Mouse (Mus musculus) fibroblast of lung, adult 2 months (primary cell): ENCODE measurements around the gene Banp.

ENCODE experiments used
- DNase-seq: peaks from one replicate; pipeline ENCODE4 v3.0.0-alpha.2; 2011; ENCODE audit warnings: low read depth

Banp gene

DNA sequence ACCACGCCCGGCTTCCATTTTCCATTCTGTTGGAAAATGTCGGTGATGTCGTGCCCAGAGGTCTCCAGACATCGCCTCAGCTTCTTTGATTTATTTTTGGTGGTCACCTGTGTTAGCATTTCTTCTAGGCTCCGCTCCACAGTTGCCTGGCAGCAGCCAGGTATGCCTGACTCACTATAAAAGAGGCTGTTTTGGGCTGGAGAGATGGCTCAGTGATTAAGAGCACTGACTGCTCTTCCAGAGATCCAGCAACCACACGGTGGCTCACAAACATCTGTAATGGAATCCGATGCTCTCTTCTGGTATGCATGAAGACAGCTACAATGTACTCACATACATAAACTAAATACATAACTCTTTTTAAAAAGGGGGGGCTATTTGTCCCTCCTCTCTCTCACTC lies 23.3 kb upstream of the Banp start:
- DNase-seq: no peak

DNA sequence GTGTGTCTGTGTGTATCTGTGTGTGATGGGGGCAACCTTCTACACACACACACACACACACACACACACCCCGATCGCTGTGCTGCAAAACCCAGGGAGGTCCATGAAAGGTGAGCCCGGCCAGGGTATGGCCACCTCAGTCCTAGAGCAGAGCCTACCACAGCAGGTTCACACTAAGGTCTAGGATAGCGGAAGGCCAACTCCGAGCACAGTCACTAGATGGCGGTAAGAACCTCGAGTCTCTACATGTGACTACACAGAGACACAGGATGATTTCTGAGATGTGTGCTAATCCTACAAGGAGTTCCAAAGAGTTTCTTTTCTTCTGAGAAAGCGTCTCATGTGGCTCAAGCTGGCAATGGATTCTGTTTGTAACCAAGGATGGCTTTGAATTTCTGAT lies 22.2 kb upstream of the Banp start:
- DNase-seq: no peak

GRCm38 (mm10) chr8:121930047-121930446 lies 19.5 kb upstream of the Banp start:
- DNase-seq: no peak

GRCm38 (mm10) chr8:121931571-121931970 lies 18.0 kb upstream of the Banp start:
- no peak for DNase-seq

DNA sequence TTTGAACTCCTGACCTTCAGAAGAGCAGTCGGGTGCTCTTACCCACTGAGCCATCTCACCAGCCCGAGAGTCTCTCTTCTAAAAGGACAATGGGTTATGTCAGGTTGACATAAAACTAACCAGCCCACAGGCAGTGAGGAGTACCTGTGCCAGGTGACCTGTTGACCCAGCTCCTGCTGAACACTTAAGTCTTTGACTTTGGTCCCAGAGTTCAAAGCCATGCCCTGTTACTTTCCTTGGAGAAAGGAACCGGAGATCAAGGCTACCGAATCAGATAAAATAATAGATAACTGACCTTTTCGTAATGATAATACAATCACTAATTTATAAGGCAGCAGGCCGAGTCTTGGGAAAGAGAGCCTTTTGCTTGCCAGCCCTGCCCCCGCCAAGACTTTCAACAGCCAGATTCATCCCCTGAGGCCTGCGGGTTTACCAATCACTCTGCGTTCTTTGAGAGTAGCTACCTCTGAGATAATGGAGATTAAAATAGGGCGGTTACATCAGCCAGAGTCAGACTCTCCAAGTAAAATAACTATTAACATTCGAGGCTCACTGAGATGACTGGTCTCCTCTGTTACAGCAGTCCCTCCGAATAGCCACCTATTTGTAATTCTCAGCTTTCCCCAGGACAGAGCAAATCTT lies 17.4 kb upstream of the Banp start:
- DNase-seq: peak; percentile 67

DNA sequence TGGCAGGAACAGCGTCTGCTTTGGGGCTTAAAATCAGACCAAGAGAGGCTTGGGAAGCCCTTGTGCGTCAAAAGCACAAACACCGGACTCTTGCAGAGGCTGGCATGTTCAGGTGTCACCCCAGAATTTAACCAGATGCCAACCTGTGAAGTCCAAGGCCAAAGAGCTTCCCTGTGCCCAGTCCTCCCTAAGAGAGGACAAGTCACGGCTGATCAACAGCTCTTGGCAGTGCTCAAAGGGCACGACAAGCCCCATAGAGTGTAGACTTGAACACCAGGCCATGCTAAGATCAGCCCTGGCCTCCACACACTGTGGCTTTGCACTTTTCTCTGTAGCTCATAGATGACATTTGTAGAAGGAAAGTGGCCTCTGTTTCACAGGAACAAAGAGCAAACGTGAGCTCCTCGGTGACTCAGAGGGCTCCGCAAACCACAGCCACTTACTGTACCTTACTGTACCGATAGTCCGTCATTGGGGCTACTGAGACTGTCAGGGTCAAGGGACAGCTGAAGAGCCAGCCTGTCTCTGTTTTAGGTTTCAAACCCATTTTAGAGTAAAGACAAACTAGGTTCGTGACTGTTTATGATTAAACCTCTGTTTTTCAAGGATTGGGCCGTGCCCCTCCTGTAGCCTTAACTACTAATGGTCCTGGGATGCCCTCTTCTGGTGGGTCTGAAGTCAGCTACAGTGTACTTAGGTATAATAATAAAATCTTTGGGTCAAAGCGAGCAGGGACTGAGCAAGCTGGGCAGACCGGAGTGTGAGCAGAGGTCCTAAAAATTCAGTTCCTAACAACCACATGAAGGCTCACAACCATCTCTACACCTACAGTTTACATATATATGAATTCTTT lies 16.7 kb upstream of the Banp start:
- DNase-seq: no peak

DNA sequence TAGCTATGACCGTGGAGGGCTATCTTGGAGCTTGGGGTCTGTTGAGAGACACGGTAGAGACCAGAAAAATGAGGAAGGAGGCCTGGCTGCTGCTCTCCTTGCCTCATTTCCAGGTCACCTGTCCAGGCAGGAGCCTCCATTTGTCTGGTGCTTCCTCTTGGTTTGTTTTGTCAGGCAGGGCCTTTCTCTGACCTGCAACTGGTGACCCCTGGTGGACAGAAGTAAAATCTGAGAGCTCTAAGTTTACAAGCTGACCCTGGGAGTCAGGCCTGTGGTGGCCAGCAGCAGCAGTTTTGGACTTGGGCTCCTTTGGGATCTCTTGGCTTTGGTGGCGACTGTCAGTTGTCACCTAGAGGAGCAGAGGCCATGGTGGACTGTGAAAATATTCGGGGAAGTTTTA lies 15.0 kb upstream of the Banp start:
- no peak for DNase-seq

- no peak for DNase-seq
Observed at GRCm38 (mm10) chr8:121934923-121935322, 14.6 kb upstream of the Banp start.

DNA sequence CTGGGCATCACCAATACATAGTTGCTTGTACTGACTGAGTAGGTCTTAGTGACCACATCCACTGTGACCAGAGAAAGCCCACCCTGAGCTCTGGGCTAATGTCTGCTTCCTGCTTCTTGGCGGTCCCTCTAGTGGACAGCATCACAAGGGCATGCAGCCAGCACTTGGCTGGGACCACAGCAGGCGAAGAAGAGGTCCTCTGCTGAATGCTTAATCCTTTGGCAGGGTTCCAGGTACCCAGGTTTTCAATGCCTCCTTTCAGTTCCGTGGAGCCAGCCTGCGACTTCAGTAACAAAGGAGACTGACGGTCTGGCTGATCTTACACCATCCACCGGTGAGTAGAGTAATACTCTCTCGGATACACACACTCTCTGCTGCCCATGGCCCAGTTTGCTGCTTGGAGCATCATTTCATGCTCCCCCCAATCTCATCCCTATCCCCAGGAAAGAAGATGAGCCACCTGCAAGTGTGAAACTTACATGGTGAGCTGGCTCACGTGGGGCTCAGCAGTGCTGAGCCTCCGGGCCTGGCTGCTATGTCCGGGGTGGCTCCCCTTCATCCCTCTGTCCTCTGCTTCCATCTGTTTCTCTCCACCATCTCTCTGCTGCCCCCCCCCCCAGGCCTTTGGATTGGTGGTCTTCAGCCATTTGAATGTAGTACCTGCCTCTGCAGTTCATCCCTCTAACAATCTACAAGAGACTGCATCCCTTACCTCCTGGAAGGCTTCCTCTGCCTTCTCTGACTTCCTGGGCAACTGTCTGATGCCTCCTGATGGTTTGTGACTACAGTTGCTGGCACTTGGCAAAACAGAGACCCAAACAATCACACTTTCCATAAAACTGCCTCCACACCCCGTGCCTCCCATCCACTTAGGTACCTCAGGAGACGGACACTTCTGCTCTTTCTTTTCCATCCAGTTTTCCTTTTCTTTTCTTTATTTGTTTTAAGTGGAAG lies 13.9 kb upstream of the Banp start:
- DNase-seq: no peak

DNA sequence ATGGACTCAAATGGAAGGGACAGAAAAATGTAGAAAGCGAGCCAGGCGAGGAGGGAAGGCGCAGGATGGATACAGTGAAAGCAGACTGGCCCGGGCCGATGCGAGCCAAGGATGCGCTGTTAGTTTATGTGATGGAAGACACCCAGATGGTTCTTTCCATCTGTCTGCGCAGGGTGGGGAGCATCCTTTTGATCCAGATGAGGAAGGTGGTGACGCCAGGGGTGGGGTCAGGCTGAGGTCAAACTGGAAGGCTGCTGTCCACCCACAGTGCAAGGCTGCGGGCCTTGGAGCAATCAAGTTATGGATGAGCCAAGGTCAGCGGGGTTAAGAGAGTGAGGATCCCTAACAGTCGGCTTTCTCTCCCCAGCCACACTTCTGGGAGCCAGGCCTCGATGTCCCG lies 13.2 kb upstream of the Banp start:
- DNase-seq: no peak

- DNase-seq: no peak
Observed at GRCm38 (mm10) chr8:121938732-121939131, 10.8 kb upstream of the Banp start.

GRCm38 (mm10) chr8:121943057-121943540 lies 6.5 kb upstream of the Banp start:
- no peak for DNase-seq

- DNase-seq: no peak
Observed at GRCm38 (mm10) chr8:121943716-121944115, 5.8 kb upstream of the Banp start.

DNA sequence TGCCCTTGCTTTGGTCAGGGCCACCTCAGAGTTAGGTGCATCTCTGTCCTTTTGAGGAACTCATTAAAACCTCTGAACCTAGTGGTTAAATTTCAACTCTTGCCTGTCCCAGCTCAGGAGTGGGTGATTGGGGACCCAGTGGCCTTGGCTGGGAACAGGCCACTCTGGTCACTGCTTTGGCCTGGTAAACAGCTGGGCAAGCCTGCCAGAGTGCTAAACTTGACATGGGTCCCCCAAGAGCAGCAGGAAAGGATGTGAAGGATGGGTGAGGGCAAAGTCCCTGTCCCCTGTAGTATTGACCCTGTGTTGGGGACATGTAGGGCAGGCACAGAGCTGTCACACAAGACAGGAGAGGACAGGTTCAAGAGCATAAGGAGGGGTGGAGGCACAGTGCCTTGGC lies 4.7 kb upstream of the Banp start, which contains the start of gene Car5a:
TSS of gene Car5a (minus strand) at position 74 of the 400 bp plus-strand sequence.
- DNase-seq: no peak

DNA sequence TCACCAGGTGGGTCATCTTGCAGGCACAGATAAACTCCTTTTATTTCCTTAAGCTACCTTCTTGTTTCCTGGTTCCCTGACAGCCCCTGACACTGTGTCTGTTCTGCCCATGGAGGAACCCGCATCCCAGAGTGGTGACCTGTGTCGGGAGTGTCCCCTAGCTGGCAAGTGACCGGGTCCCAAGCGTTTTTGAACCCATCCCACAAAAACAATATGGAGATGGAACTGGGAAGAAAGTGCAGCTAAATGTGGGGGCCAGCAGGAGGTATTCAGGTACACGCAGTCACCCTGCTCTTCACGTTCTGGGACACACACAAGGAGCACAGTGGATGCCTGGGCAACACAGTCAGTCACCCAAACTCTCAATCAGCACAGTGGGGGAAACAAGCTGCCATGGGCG lies 3.2 kb upstream of the Banp start:
- DNase-seq: no peak

DNA sequence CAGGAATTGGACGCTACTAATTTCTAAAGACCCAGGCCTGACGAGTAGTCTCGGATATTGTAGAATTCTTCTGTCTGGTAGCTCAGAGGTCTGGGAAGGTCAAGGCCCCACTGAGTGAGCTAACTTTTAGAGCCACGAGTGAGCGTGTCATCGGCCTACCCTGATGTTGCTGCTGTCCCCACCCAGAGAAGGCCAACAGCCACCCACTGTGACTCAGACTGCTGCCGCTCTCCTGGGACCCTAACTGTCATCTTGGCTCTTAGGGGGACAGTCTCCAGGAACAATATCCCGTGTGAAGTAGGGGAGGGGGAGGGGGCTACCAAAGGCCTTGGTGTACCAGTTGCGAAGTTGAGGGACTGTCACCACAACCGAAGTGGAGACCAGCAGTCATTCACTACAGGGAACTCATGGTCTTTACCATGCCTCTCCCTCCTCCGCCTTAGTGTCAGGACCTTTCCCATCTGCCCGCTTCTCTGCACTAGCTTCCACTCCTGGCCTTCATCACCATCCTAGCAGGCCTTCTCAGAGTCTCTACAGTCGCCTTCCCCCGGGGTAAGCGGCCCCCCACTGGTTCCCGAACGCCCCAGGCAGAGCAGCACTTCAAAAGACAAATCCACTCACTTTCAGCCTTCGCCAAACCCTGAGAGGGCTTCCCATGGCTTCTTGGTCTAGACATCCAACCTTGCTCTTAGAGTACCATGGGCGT lies 2.4 kb upstream of the Banp start:
- no peak for DNase-seq

- no peak for DNase-seq
Observed at GRCm38 (mm10) chr8:121947753-121948141, 1.8 kb upstream of the Banp start.

DNA sequence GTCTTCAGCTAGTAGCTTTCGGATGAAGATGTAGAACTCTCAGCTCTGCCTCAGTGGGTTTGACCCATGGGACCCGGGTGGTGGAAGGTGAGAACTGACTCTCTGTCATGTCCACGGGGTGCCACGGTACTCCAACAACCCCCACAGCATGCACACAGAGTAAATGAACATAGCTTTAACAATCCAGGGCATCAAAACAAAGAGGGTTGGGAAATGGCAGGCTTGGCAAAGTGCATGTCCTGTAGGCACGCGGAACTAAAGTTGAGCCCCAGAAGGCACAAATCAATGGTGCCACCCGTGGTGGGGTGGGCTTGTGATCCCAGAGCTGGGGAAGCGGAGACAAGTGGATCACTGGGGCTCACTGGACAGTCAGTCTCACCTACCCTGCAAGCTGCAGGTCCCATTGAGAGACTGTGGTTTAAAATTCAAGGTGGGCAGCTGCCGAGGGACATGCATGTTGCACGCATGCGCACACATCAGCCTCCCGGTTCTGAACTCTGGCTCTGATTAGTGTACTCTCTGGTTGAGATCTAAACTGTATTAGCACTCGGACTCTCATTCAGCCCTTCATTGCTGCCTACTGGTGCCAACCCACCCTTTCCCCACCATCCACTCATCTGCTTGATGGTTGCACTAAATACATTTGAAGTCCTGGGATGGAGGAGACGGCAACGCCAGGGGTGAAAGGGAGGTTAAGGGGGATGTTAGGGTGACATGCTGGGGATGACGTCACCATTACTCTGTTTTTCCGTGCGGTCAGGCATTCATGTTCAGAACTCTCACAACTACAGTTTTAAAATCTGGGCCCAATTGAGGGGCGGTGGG lies 1.0 kb upstream of the Banp start:
- DNase-seq: no peak

DNA sequence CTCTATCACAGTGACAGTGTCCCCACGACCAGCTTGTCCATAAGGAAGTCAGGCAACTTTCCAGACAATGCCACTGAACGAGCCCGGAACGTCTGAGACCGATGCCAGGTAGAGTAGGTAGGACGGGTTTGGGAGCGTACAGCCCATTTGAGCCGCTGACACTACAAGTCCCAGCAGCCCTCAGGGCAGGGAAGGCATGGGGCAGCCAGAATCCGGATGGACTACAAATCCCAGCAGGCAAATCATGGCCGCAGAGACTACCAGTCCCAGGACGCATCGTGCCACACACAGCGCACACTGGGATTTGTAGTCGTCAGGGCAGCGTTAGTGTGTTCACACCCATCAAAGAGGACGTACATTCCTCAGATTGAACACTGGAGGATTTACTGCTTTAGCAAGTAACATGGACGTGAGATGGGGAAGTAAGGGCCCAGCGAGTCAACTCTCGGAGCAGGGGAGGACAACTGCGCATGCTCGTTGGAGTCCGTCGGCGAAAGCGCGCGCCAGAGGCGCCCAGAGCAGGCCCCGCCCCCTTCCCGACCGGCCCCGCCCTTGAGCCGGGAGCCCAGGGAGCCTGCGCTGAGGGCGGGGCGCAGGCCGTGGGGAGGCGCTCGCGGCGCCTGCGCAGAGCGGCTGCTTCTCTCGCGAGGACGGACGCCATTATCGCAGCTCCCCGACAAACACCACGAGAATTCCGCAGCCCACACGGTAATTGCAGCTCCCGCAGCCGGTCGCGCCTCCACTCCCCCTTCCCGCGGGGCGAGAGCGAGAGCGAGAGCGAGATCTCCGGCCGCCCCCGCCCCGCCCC lies 595 bp downstream of the Banp start:
- DNase-seq: peak; percentile 98
